Mouse (Mus musculus): ENCODE measurements around the gene Kcnj6.

DNA sequence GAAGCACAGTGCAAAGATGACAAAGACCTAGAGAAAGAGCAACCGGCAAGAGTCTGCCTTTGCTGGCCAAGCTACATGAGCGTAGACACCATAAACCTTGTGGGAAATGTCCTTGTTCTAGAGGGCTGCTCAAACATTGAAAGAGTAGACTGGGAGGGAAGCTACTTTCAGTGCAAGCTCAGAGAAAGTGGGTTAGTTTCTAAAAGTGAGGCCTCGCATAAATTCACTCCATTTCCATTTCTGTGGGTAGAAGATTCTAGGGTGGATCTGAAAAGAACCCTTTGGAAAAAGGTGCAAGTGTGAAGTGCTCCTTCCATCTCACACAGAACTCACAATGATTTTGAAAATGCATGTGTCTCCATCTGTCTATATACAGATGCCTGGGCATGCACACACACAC lies 13.2 kb downstream of the Kcnj6 start:
- TF ChIP-seq POLR2A (IDR thresholded peaks at IDR 0.05; ENCODE audit: control insufficient read depth, extremely low read depth, insufficient read depth, low read length, poor library complexity), result no peak
- no peak for TF ChIP-seq CTCF (IDR thresholded peaks at IDR 0.05; ENCODE audit: borderline replicate concordance, control insufficient read depth, extremely low read depth, insufficient read depth, low read length, poor library complexity)

All from thymus, adult 2 months (tissue).